In genomic region chr13:69492876-69493463, GRCm38 (mm10) we compare ENCODE assay signal across 8 mouse cellular contexts. TPM values are rescaled to one million over a fixed set of nuclear protein-coding genes. Genes with fewer than 3 reads are reported as not detected.
DNase-seq lines count a peak whose midpoint lies in the region; ATAC-seq lines count a peak whose summit lies in the region.

No protein-coding gene starts in this region.

- H3K4me3 ChIP-seq in midbrain, embryonic 14.5 days (replicated peaks; ENCODE audit: low read depth, low read length), result no peak overlapping the region

- H3K27me3 ChIP-seq in midbrain, embryonic 14.5 days (ENCODE audit: control insufficient read depth, insufficient read depth, low read length), result peaks cover 4% of the 10 kb centered on the region; the same call in 1 of the 2 replicates

- no peak overlapping the region for H3K9ac ChIP-seq in midbrain, embryonic 14.5 days (replicated peaks; ENCODE audit: low read length)

- H3K9me3 ChIP-seq in midbrain, embryonic 14.5 days (ENCODE audit: control insufficient read depth, low read length), result no peaks in the 10 kb centered on the region

- no peak for ATAC-seq in midbrain, embryonic 14.5 days (ENCODE audit: low FRiP score, low TSS enrichment)

- H3K4me1 ChIP-seq in midbrain, embryonic 14.5 days (ENCODE audit: control insufficient read depth, insufficient read depth, low read length), result peaks cover 8% of the 10 kb centered on the region; the same call in 1 of the 2 replicates

- no peak overlapping the region for H3K27ac ChIP-seq in midbrain, embryonic 14.5 days (replicated peaks; ENCODE audit: low read depth, low read length)

- 28% methylated on average over 7 of the region's 7 CpGs for WGBS in midbrain, embryonic 14.5 days

- peaks cover 10% of the 10 kb centered on the region for H3K36me3 ChIP-seq in midbrain, embryonic 14.5 days (ENCODE audit: control insufficient read depth, insufficient read depth, low read length)

- peak; percentile 68 for DNase-seq in left cerebral cortex, adult 11 months (ENCODE audit: low spot score)
- no peak for DNase-seq in left cerebral cortex, adult 8-10 months (ENCODE audit: low spot score in 2 of 2)
- peak; percentile 49 for DNase-seq in MEL-GATA-1-ER (ENCODE audit: extremely low read depth, low read depth)
- DNase-seq in c-Kit-positive CD71-positive TER-119-positive erythroid progenitor cells, embryonic 14.5 days (ENCODE audit: low spot score), result peak; percentile 71
- DNase-seq in gastrocnemius, postnatal 10 days, result peak; percentile 39
- peak; percentile 33 to 62 for DNase-seq in layer of hippocampus, postnatal 14 days (ENCODE audit: low spot score in 2 of 2)
- DNase-seq in midbrain, embryonic 14.5 days, result peak; percentile 72
- DNase-seq in urinary bladder, postnatal 10 days (ENCODE audit: low spot score), result no peak

- no peak overlapping the region for H3K4me2 ChIP-seq in midbrain, embryonic 14.5 days (ENCODE audit: low read length)

RNA-seq across cellular contexts. Expression of gene Nsun2, which starts 40.6 kb away (rescaled TPM):
- 10 to 100 TPM; 73.7 to 94.6 (median 86.7) TPM for total RNA-seq in left cerebral cortex, adult 8-10 months (2022)
- 10 to 100 TPM; 42.8 to 50.4 TPM for total RNA-seq in gastrocnemius, postnatal 10 days (2021)
- 10 to 100 TPM; 72.2 to 75.5 TPM for total RNA-seq in layer of hippocampus, postnatal 14 days (2021)
- 57.3 and 82.8 TPM in 2 replicates for polyA plus RNA-seq in midbrain, embryonic 14.5 days (2014; fragmentation: Nextera tagmentation; extraction: Ambion mirVana)

RNA-seq across cellular contexts. Expression of gene Tent4a, which starts 41.4 kb away (rescaled TPM):
- 10 to 100 TPM; 40.9 to 45.1 (median 44.2) TPM for total RNA-seq in left cerebral cortex, adult 8-10 months (2022)
- 10 to 100 TPM; 11.6 to 14.3 TPM for total RNA-seq in gastrocnemius, postnatal 10 days (2021)
- 10 to 100 TPM; 38.0 to 38.2 TPM for total RNA-seq in layer of hippocampus, postnatal 14 days (2021)
- polyA plus RNA-seq in midbrain, embryonic 14.5 days (2014; fragmentation: Nextera tagmentation; extraction: Ambion mirVana), result 11.5 TPM in 2 replicates

Comparison
In these comparisons a context has a peak if more than half of its experiments do, and no peak if none do; other contexts are left out.
1. DNase-seq: peak in left cerebral cortex, adult 11 months (single experiment), MEL-GATA-1-ER (single experiment), c-Kit-positive CD71-positive TER-119-positive erythroid progenitor cells, embryonic 14.5 days (single experiment), gastrocnemius, postnatal 10 days (single experiment), layer of hippocampus, postnatal 14 days (2 of 2) and midbrain, embryonic 14.5 days (single experiment); none in left cerebral cortex, adult 8-10 months (0 of 2) and urinary bladder, postnatal 10 days (single experiment).